In genomic region chr8:121210627-121211026, GRCm38 (mm10) we compare ENCODE assay signal across 16 mouse cellular contexts.
"Had no signal": no experiment of that assay in that cellular context is flagged by ENCODE, and none has a peak within 500 bp of the region (broad histone marks: within the 10 kb centered on the region; RNA-seq: fewer than 3 reads in every experiment).

No protein-coding gene starts in this region.

- H3K4me2 ChIP-seq: lung, embryonic 15.5 days; midbrain, embryonic 11.5 days; midbrain, embryonic 13.5 days; midbrain, embryonic 15.5 days; neural tube, embryonic 12.5 days had no signal

- ATAC-seq: lung, postnatal 0 days; midbrain, embryonic 13.5 days; midbrain, embryonic 15.5 days had no signal

- H3K27ac ChIP-seq: lung, embryonic 15.5 days; macrophage; midbrain, embryonic 13.5 days; midbrain, embryonic 15.5 days; neural tube, embryonic 12.5 days had no signal

- H3K9ac ChIP-seq: lung, embryonic 15.5 days; midbrain, embryonic 13.5 days; midbrain, embryonic 15.5 days; neural tube, embryonic 12.5 days had no signal

- H3K27me3 ChIP-seq: lung, embryonic 15.5 days; midbrain, embryonic 13.5 days; midbrain, embryonic 15.5 days; neural tube, embryonic 12.5 days had no signal

- H3K4me1 ChIP-seq: lung, embryonic 15.5 days had no signal

- DNase-seq: lung, adult 2 months; lung, postnatal 14 days; lung, postnatal 36 days; right cerebral cortex, postnatal 14 days; spleen, adult 18-20 months; thymus, adult 18-20 months; thymus, postnatal 14 days; thymus, postnatal 36 days had no signal

- H3K9me3 ChIP-seq: lung, embryonic 15.5 days; midbrain, embryonic 13.5 days; midbrain, embryonic 15.5 days; neural tube, embryonic 12.5 days had no signal

- H3K4me3 ChIP-seq: lung, embryonic 15.5 days; megakaryocyte, embryonic 14.5 days; midbrain, embryonic 13.5 days; midbrain, embryonic 15.5 days; neural tube, embryonic 12.5 days had no signal

- H3K36me3 ChIP-seq: lung, embryonic 15.5 days; midbrain, embryonic 13.5 days; midbrain, embryonic 15.5 days; neural tube, embryonic 12.5 days had no signal
